Mouse (Mus musculus) kidney, embryonic 16.5 days (tissue): ENCODE results near the gene Rere. TPM values are rescaled to one million over a fixed set of nuclear protein-coding genes. Genes with fewer than 3 reads are reported as not detected.
"Not testable (repeated sequence)": the region's sequence is repeated elsewhere in the genome, so short reads cannot be mapped to it uniquely, and the experiment has no call there.

Experiments
- ATAC-seq: fragments of 200-750 bp; cut with Nextera tagmentation; 2 replicates; pipeline ENCODE4 v1.8.0; 2017; ENCODE audit warnings: moderate TSS enrichment; ENCODE audit not compliant: low FRiP score, low TSS enrichment
- H3K27ac ChIP-seq: fragments of 300-500 bp; sonication (generic); 2 replicates; pipeline ENCODE4 v1.5.1; 2014; ENCODE audit warnings: low read length
- H3K27me3 ChIP-seq: fragments of 300-500 bp; sonication (generic); 2 replicates; pipeline ENCODE4 v1.6.1; 2014; ENCODE audit warnings: low read length, control low read depth, mixed read lengths; ENCODE audit not compliant: insufficient read depth
- H3K36me3 ChIP-seq: fragments of 300-500 bp; sonication (generic); 2 replicates; pipeline ENCODE4 v1.6.1; 2014; ENCODE audit warnings: low read length, control low read depth, mixed read lengths; ENCODE audit not compliant: insufficient read depth
- H3K4me1 ChIP-seq: fragments of 300-500 bp; sonication (generic); 2 replicates; pipeline ENCODE4 v1.6.1; 2014; ENCODE audit warnings: low read length, control low read depth, mixed read lengths; ENCODE audit not compliant: insufficient read depth
- H3K4me2 ChIP-seq: fragments of 300-500 bp; sonication (generic); replicated peaks from 2 replicates; pipeline ENCODE4 v1.6.1; 2014; ENCODE audit warnings: low read depth, low read length
- H3K4me3 ChIP-seq: fragments of 300-500 bp; sonication (generic); 2 replicates; pipeline ENCODE4 v1.5.1; 2014; ENCODE audit warnings: mild to moderate bottlenecking, low read length
- H3K9ac ChIP-seq: fragments of 300-500 bp; sonication (generic); replicated peaks from 2 replicates; pipeline ENCODE4 v1.6.1; 2014; ENCODE audit warnings: low read length
- H3K9me3 ChIP-seq: fragments of 300-500 bp; sonication (generic); 2 replicates; pipeline ENCODE4 v1.6.1; 2016; ENCODE audit warnings: low read length, control low read depth
- WGBS: fragments of 180-500 bp; shearing (Covaris S2); extraction: QIAGEN DNeasy Blood & Tissue Kit; methylation state at CpG from one replicate; pipeline ENCODE4 v1.1.7; 2014; 5-methylcytosine and 5-hydroxymethylcytosine counted together
- polyA plus RNA-seq: library from polyadenylated mRNA; unstranded; fragments of >200 nt; fragmentation: Nextera tagmentation; extraction: Ambion mirVana; gene quantifications from 2 replicates; pipeline ENCODE4 v1.2.1, GENCODE M21; 2015

Gene Rere
- polyA plus RNA-seq, 1 experiment from 2014 or later, result 30.7 TPM

- no peaks in the 10 kb centered on the region for H3K9me3 ChIP-seq
- WGBS, result 2% methylated on average over 17 of the region's 17 CpGs
- no peak overlapping the region for H3K9ac ChIP-seq
- peaks cover 6% of the 10 kb centered on the region; the same call in 1 of the 2 replicates for H3K36me3 ChIP-seq
- H3K4me3 ChIP-seq, result no peak overlapping the region; the same call in 1 of the 2 replicates
- H3K27me3 ChIP-seq, result no peaks in the 10 kb centered on the region
- peaks cover 29% of the 10 kb centered on the region for H3K4me1 ChIP-seq
- peak overlapping the region; percentile 76 for H3K27ac ChIP-seq
- ATAC-seq, result peak; percentile 91
- peak overlapping the region; percentile 36 for H3K4me2 ChIP-seq
These were observed 275.2 kb downstream of the Rere start for GRCm38 (mm10) chr4:150556382-150557221.

GRCm38 (mm10) chr4:150557289-150557688, 275.8 kb downstream of the Rere start:
- not testable (repeated sequence) for H3K36me3 ChIP-seq, H3K9ac ChIP-seq, H3K4me3 ChIP-seq, H3K9me3 ChIP-seq, H3K27me3 ChIP-seq, H3K4me2 ChIP-seq
- 52% methylated on average over 3 of the region's 3 CpGs for WGBS
- Histone ChIP-seq H3K4me1 (peaks cover 29% of the 10 kb centered on the region), H3K27ac (peak overlapping the region; percentile 76)
- 0 out of 2 replicates have a peak, but pooled peaks have one; percentile 50 for ATAC-seq

- Histone ChIP-seq H3K27ac (peak overlapping the region; percentile 76; the same call in 1 of the 2 replicates), H3K4me2 (no peak overlapping the region), H3K4me1 (peaks cover 35% of the 10 kb centered on the region), H3K9me3 (no peaks in the 10 kb centered on the region), H3K4me3 (no peak overlapping the region), H3K27me3 (no peaks in the 10 kb centered on the region), H3K36me3 (peaks cover 8% of the 10 kb centered on the region; the same call in 1 of the 2 replicates), H3K9ac (no peak overlapping the region)
- ATAC-seq, result no peak
- 18% methylated on average over 1 of the region's 1 CpGs for WGBS
These were observed 276.5 kb downstream of the Rere start for GRCm38 (mm10) chr4:150557976-150558375.

- Histone ChIP-seq H3K4me1 (peaks cover 48% of the 10 kb centered on the region), H3K4me2 (no peak overlapping the region), H3K4me3 (no peak overlapping the region), H3K9me3 (no peaks in the 10 kb centered on the region), H3K27me3 (no peaks in the 10 kb centered on the region), H3K9ac (no peak overlapping the region), H3K36me3 (peaks cover 8% of the 10 kb centered on the region; the same call in 1 of the 2 replicates), H3K27ac (no peak overlapping the region)
- WGBS, result 79% methylated on average over 3 of the region's 3 CpGs
- no peak for ATAC-seq
These were observed 278.1 kb downstream of the Rere start for GRCm38 (mm10) chr4:150559514-150559913.

DNA sequence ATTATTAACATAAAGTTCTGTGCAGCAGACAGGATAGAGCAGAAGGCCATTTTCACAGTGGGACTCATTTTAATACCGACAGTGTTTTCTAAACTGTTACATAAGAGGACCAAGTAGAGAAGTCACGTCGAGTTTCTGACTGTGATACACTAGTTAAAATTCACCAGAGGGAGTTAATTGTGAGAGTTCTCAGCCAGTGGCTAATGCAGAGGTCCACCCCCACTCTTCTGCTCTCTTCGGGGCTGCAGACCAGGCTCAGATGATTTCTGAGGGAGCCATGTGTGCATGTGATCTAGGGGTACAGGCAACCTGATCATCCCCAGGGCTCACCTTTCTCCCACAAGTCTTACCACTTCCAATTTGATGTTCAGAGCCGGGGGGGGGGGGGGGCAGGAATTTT, 281.8 kb downstream of the Rere start:
- peaks cover 4% of the 10 kb centered on the region; the same call in 1 of the 2 replicates for H3K36me3 ChIP-seq
- ATAC-seq, result no peak
- WGBS, result 37% methylated on average over 5 of the region's 5 CpGs
- no peak overlapping the region for H3K9ac ChIP-seq
- no peaks in the 10 kb centered on the region for H3K9me3 ChIP-seq
- H3K4me2 ChIP-seq, result no peak overlapping the region
- H3K4me1 ChIP-seq, result peaks cover 47% of the 10 kb centered on the region
- H3K27me3 ChIP-seq, result no peaks in the 10 kb centered on the region
- peak overlapping the region; percentile 32 for H3K27ac ChIP-seq
- no peak overlapping the region for H3K4me3 ChIP-seq

DNA sequence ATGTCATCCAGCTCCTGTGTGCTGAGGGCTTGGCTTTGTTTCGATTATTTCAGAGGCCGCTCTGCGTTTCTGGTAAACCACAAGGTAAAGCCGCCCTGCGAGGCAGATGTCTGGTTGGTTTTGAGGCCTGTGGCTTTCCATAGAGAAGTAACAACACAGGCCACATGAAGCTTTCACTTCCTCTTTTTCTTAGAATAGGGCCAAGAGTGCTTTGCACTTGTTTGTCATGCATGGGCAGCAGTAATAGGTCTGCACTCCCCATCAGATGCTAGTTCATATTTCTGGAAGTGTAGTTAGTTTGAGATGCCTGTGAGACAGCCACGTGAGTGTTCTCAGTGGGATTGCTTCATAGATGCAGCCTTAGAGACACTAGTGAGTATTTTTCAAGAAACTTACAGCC, 284.7 kb downstream of the Rere start:
- Histone ChIP-seq H3K9me3 (no peaks in the 10 kb centered on the region), H3K27ac (peak overlapping the region; percentile 23; the same call in 1 of the 2 replicates), H3K4me1 (peaks cover 60% of the 10 kb centered on the region), H3K9ac (no peak overlapping the region), H3K36me3 (peaks cover 4% of the 10 kb centered on the region; the same call in 1 of the 2 replicates), H3K4me3 (no peak overlapping the region), H3K4me2 (no peak overlapping the region), H3K27me3 (no peaks in the 10 kb centered on the region)
- WGBS, result 80% methylated on average over 6 of the region's 6 CpGs
- no peak for ATAC-seq

DNA sequence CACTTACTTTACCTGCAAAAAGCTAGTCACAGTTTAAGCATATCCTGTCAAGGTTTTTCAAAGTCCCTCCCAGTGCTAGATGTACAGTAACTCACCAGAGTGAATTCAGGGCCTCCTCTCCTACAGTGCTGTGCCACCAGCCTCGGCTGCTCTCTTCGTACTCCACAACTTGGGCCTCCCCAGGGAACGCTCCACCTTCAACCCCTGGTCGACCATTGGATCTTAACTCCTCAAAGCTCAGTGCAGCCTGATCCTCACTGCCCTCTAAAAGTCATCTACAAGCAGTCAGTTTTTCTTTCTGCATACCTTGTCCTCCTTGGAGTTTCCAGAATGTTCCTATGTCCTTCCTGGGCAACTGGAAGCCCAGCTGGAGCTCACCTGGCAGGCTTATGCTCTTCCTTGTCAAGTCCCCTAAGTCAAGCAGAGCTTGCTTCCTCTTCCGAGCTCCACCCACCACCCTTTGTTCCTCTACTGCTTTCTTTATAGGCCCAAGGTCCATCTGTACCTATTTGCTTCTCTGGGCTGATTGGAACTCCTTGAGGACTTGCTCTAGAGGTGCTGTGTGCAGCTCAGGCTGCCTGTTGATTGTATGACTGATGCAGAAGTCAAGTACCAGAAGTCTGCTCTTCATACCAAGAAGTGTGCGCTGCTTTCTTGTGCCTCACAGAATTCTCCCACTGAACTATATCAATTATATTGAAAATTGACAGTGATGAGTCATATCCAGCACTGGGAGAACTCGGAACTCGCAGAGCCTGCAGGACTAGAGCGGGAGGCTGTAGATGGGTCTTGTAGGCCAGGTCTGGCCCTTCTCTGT, 287.1 kb downstream of the Rere start:
- Histone ChIP-seq H3K27ac (peak overlapping the region; percentile 98), H3K4me2 (peak overlapping the region; percentile 78), H3K9me3 (no peaks in the 10 kb centered on the region), H3K9ac (peak overlapping the region; percentile 99), H3K36me3 (peaks cover 8% of the 10 kb centered on the region; the same call in 1 of the 2 replicates), H3K4me1 (peaks cover 65% of the 10 kb centered on the region), H3K4me3 (peak overlapping the region; percentile 95), H3K27me3 (no peaks in the 10 kb centered on the region)
- WGBS, result 18% methylated on average over 9 of the region's 9 CpGs
- ATAC-seq, result peak; percentile 32; the same call in 1 of the 2 replicates

- Histone ChIP-seq H3K9me3 (no peaks in the 10 kb centered on the region), H3K4me3 (peak overlapping the region; percentile 95), H3K27me3 (no peaks in the 10 kb centered on the region), H3K4me2 (peak overlapping the region; percentile 78), H3K4me1 (peaks cover 58% of the 10 kb centered on the region), H3K9ac (peak overlapping the region; percentile 99), H3K36me3 (peaks cover 12% of the 10 kb centered on the region; the same call in 1 of the 2 replicates), H3K27ac (peak overlapping the region; percentile 98)
- peak; percentile 90 for ATAC-seq
- WGBS, result under 1% methylated on average over 53 of the region's 73 CpGs
These were observed 287.8 kb downstream of the Rere start for GRCm38 (mm10) chr4:150569135-150569833.
